ENCODE assay signal across 11 mouse cellular contexts in the genomic region with DNA sequence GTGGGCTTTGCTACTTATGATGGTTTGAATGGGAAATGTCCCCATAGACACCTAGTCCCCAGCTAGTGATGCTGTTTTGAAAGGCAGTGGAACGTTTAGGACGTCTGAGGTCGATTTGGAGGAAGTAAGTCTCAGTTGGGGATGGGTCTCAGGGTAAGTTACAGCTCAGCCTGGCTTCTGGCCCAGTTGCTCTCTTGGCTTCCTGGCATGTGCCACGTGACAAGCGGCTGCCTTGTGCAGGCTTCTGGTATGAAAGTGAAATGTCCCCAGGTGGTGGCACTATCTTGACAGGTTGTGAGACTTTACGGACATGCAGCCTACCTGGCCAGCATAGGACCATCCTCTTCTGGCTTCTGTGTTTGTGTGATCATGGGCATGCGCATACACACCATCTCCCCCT. TPM values are rescaled to one million over a fixed set of nuclear protein-coding genes. Genes with fewer than 3 reads are reported as not detected.
DNase-seq lines count a peak whose midpoint lies in the region; ATAC-seq lines count a peak whose summit lies in the region.
"Had no signal": no experiment of that assay in that cellular context is flagged by ENCODE, and none has a peak within 500 bp of the region (broad histone marks: within the 10 kb centered on the region; RNA-seq: fewer than 3 reads in every experiment).

No protein-coding gene starts in this region.

- H3K4me3 ChIP-seq in kidney, embryonic 15.5 days (replicated peaks), result no peak overlapping the region
- H3K4me3 ChIP-seq in hindbrain, embryonic 12.5 days, result no peak overlapping the region

- no peaks in the 10 kb centered on the region for H3K9me3 ChIP-seq in kidney, embryonic 15.5 days (replicated peaks)
- H3K9me3 ChIP-seq in hindbrain, embryonic 12.5 days (replicated peaks), result no peaks in the 10 kb centered on the region

- no peak for ATAC-seq in kidney, embryonic 15.5 days (replicated peaks; ENCODE audit: low FRiP score)
- no peak for ATAC-seq in hindbrain, embryonic 12.5 days (ENCODE audit: low FRiP score)

- no peaks in the 10 kb centered on the region for H3K36me3 ChIP-seq in kidney, embryonic 15.5 days
- no peaks in the 10 kb centered on the region for H3K36me3 ChIP-seq in hindbrain, embryonic 12.5 days

- H3K4me1 ChIP-seq in kidney, embryonic 15.5 days, result 0 out of 2 replicates have a peak, but pooled peaks cover 1% of the 10 kb centered on the region
- no peaks in the 10 kb centered on the region for H3K4me1 ChIP-seq in hindbrain, embryonic 12.5 days

- no peak overlapping the region for H3K4me2 ChIP-seq in kidney, embryonic 15.5 days
- no peak overlapping the region for H3K4me2 ChIP-seq in hindbrain, embryonic 12.5 days (replicated peaks)
- H3K4me2 ChIP-seq: liver, embryonic 11.5 days had no signal

- H3K27me3 ChIP-seq in kidney, embryonic 15.5 days, result peaks cover 10% of the 10 kb centered on the region
- H3K27me3 ChIP-seq in hindbrain, embryonic 12.5 days, result no peaks in the 10 kb centered on the region

- DNase-seq in kidney, adult 11 months, result peak; percentile 58
- DNase-seq in CD8-positive naive resting alpha-beta T cell, adult 2 months (ENCODE audit: low read depth in 2 of 2, low spot score in 2 of 2), result peak; percentile 31 to 37
- peak; percentile 52 for DNase-seq in kidney, postnatal 14 days
- DNase-seq in skeletal muscle tissue, adult 2 months (ENCODE audit: low read depth, low spot score), result peak; percentile 30
- DNase-seq in cerebellum, postnatal 4 days (ENCODE audit: low spot score in 2 of 2), result no peak
- no peak for DNase-seq in ovary, adult 18-20 months (ENCODE audit: low spot score)
- DNase-seq: gastrocnemius, postnatal 25 days had no signal

- no peak overlapping the region for H3K9ac ChIP-seq in kidney, embryonic 15.5 days
- H3K9ac ChIP-seq in hindbrain, embryonic 12.5 days, result no peak overlapping the region

- 77% methylated on average over 7 of the region's 7 CpGs for WGBS in kidney, embryonic 15.5 days
- WGBS in hindbrain, embryonic 12.5 days, result 84% methylated on average over 7 of the region's 7 CpGs

- H3K27ac ChIP-seq in kidney, embryonic 15.5 days, result no peak overlapping the region
- H3K27ac ChIP-seq in hindbrain, embryonic 12.5 days, result no peak overlapping the region

RNA-seq across cellular contexts. Expression of gene Asgr2, which starts 12.5 kb away (rescaled TPM):
- polyA plus RNA-seq in kidney, embryonic 15.5 days (2015; fragmentation: Nextera tagmentation; extraction: Ambion mirVana), result 0.18 and 0.28 TPM in 2 replicates
- not detected in 2 replicates for polyA plus RNA-seq in hindbrain, embryonic 12.5 days (2016; fragmentation: Nextera tagmentation; extraction: Ambion mirVana)

RNA-seq across cellular contexts. Expression of gene Asgr1, which starts 26.0 kb away (rescaled TPM):
- polyA plus RNA-seq in kidney, embryonic 15.5 days (2015; fragmentation: Nextera tagmentation; extraction: Ambion mirVana), result 1.3 and 2.3 TPM in 2 replicates
- 0.56 and 0.89 TPM in 2 replicates for polyA plus RNA-seq in hindbrain, embryonic 12.5 days (2016; fragmentation: Nextera tagmentation; extraction: Ambion mirVana)
- polyA plus RNA-seq: small intestine, adult 2 months had no signal

RNA-seq across cellular contexts. Expression of gene Mgl2, which starts 50.2 kb away (rescaled TPM):
- 0.27 and 0.31 TPM in 2 replicates for polyA plus RNA-seq in kidney, embryonic 15.5 days (2015; fragmentation: Nextera tagmentation; extraction: Ambion mirVana)
- polyA plus RNA-seq in hindbrain, embryonic 12.5 days (2016; fragmentation: Nextera tagmentation; extraction: Ambion mirVana), result 0.50 and 0.77 TPM in 2 replicates

Comparison
In these comparisons a context has a peak if more than half of its experiments do, and no peak if none do; other contexts are left out.
1. DNase-seq: peak in kidney, adult 11 months (single experiment), CD8-positive naive resting alpha-beta T cell, adult 2 months (2 of 2), kidney, postnatal 14 days (single experiment) and skeletal muscle tissue, adult 2 months (single experiment); none in cerebellum, postnatal 4 days (0 of 2) and ovary, adult 18-20 months (single experiment).